Mouse (Mus musculus): Measurements from ENCODE around the gene Tpgs1.

Tpgs1 gene

GRCm38 (mm10) chr10:79668076-79668475 is 1.1 kb upstream of the Tpgs1 start:
- no peak for DNase-seq (ENCODE audit: low read depth, low spot score)

GRCm38 (mm10) chr10:79669576-79670057 is 448 bp downstream of the Tpgs1 start:
- peak; percentile 81 for DNase-seq (ENCODE audit: low read depth, low spot score)

GRCm38 (mm10) chr10:79670071-79670888 is 1.1 kb downstream of the Tpgs1 start:
- DNase-seq (ENCODE audit: low read depth, low spot score): peak; percentile 42

GRCm38 (mm10) chr10:79671396-79672087 is 2.4 kb downstream of the Tpgs1 start:
- DNase-seq (ENCODE audit: low read depth, low spot score): no peak

- no peak for DNase-seq (ENCODE audit: low read depth, low spot score)
Measured at GRCm38 (mm10) chr10:79672088-79672455, 2.9 kb downstream of the Tpgs1 start.

GRCm38 (mm10) chr10:79673054-79673453 is 3.9 kb downstream of the Tpgs1 start:
- DNase-seq (ENCODE audit: low read depth, low spot score): no peak

GRCm38 (mm10) chr10:79675346-79676035 is 6.3 kb downstream of the Tpgs1 start:
- no peak for DNase-seq (ENCODE audit: low read depth, low spot score)

- no peak for DNase-seq (ENCODE audit: low read depth, low spot score)
Measured at GRCm38 (mm10) chr10:79680606-79681495, 11.7 kb downstream of the Tpgs1 start.

- DNase-seq (ENCODE audit: low read depth, low spot score): peak; percentile 100
Measured at GRCm38 (mm10) chr10:79681591-79682245, 12.5 kb downstream of the Tpgs1 start, which contains the start of gene Cdc34. Gene Cdc34, plus strand, starts transcription at chr10:79682195.

- no peak for DNase-seq (ENCODE audit: low read depth, low spot score)
Measured at GRCm38 (mm10) chr10:79682551-79682915, 13.4 kb downstream of the Tpgs1 start.

GRCm38 (mm10) chr10:79682916-79683582 is 13.9 kb downstream of the Tpgs1 start:
- peak; percentile 72 for DNase-seq (ENCODE audit: low read depth, low spot score)

GRCm38 (mm10) chr10:79683726-79684640 is 14.8 kb downstream of the Tpgs1 start:
- no peak for DNase-seq (ENCODE audit: low read depth, low spot score)

- no peak for DNase-seq (ENCODE audit: low read depth, low spot score)
Measured at GRCm38 (mm10) chr10:79684770-79685600, 15.8 kb downstream of the Tpgs1 start.

GRCm38 (mm10) chr10:79686219-79686618 is 17.1 kb downstream of the Tpgs1 start:
- DNase-seq (ENCODE audit: low read depth, low spot score): no peak

GRCm38 (mm10) chr10:79686691-79687090 is 17.5 kb downstream of the Tpgs1 start:
- DNase-seq (ENCODE audit: low read depth, low spot score): no peak

GRCm38 (mm10) chr10:79687513-79687912 is 18.3 kb downstream of the Tpgs1 start:
- DNase-seq (ENCODE audit: low read depth, low spot score): no peak

- no peak for DNase-seq (ENCODE audit: low read depth, low spot score)
Measured at GRCm38 (mm10) chr10:79688720-79689119, 19.6 kb downstream of the Tpgs1 start, which contains the start of gene Gzmm. Gene Gzmm, plus strand, starts transcription at chr10:79689020.

- no peak for DNase-seq (ENCODE audit: low read depth, low spot score)
Measured at GRCm38 (mm10) chr10:79689178-79689577, 20.0 kb downstream of the Tpgs1 start.
